Mouse (Mus musculus): ENCODE results near the gene Tmem82. TPM values are rescaled to one million over a fixed set of nuclear protein-coding genes. Genes with fewer than 3 reads are reported as not detected.

The Tmem82 gene
- polyA plus RNA-seq, 1 experiment = 1.1 TPM

- H3K27me3 ChIP-seq (replicated peaks) = peaks cover 63% of the 10 kb centered on the region
- H3K4me1 ChIP-seq = peaks cover 37% of the 10 kb centered on the region
- H3K9me3 ChIP-seq = peaks cover 10% of the 10 kb centered on the region
- TF ChIP-seq GATA1 (IDR thresholded peaks at IDR 0.05; ENCODE audit: borderline replicate concordance, low read length) (no peak), FLI1 (IDR thresholded peaks at IDR 0.05; ENCODE audit: low read length) (no peak)
- no peak overlapping the region for H3K4me3 ChIP-seq (replicated peaks)
- H3K36me3 ChIP-seq (replicated peaks; ENCODE audit: low read length) = peaks cover 5% of the 10 kb centered on the region
These were observed 23.3 kb downstream of the Tmem82 start for GRCm38 (mm10) chr4:141595138-141595537.

- H3K27me3 ChIP-seq (replicated peaks) = peaks cover 42% of the 10 kb centered on the region
- TF ChIP-seq FLI1 (IDR thresholded peaks at IDR 0.05; ENCODE audit: low read length) (no peak), GATA1 (IDR thresholded peaks at IDR 0.05; ENCODE audit: borderline replicate concordance, low read length) (no peak)
- H3K4me3 ChIP-seq (replicated peaks) = no peak overlapping the region
- peaks cover 9% of the 10 kb centered on the region for H3K4me1 ChIP-seq
- peaks cover 5% of the 10 kb centered on the region for H3K36me3 ChIP-seq (replicated peaks; ENCODE audit: low read length)
- H3K9me3 ChIP-seq = peaks cover 10% of the 10 kb centered on the region
These were observed 26.9 kb downstream of the Tmem82 start for GRCm38 (mm10) chr4:141591547-141591946.

- peaks cover 37% of the 10 kb centered on the region for H3K27me3 ChIP-seq (replicated peaks)
- H3K9me3 ChIP-seq = no peaks in the 10 kb centered on the region
- TF ChIP-seq GATA1 (IDR thresholded peaks at IDR 0.05; ENCODE audit: borderline replicate concordance, low read length) (no peak), FLI1 (IDR thresholded peaks at IDR 0.05; ENCODE audit: low read length) (no peak)
- H3K4me1 ChIP-seq = peaks cover 3% of the 10 kb centered on the region; the same call in 1 of the 2 replicates
- no peaks in the 10 kb centered on the region for H3K36me3 ChIP-seq (replicated peaks; ENCODE audit: low read length)
- H3K4me3 ChIP-seq (replicated peaks) = no peak overlapping the region
These were observed 34.5 kb downstream of the Tmem82 start for GRCm38 (mm10) chr4:141583919-141584318.

GRCm38 (mm10) chr4:141581051-141581450 lies 37.4 kb downstream of the Tmem82 start:
- H3K9me3 ChIP-seq = peaks cover 4% of the 10 kb centered on the region
- H3K36me3 ChIP-seq (replicated peaks; ENCODE audit: low read length) = no peaks in the 10 kb centered on the region
- peaks cover 46% of the 10 kb centered on the region for H3K27me3 ChIP-seq (replicated peaks)
- H3K4me3 ChIP-seq (replicated peaks) = no peak overlapping the region
- TF ChIP-seq GATA1 (IDR thresholded peaks at IDR 0.05; ENCODE audit: borderline replicate concordance, low read length) (no peak), FLI1 (IDR thresholded peaks at IDR 0.05; ENCODE audit: low read length) (no peak)
- peaks cover 4% of the 10 kb centered on the region; the same call in 1 of the 2 replicates for H3K4me1 ChIP-seq

GRCm38 (mm10) chr4:141578833-141579232 lies 39.6 kb downstream of the Tmem82 start:
- H3K4me1 ChIP-seq = peaks cover 12% of the 10 kb centered on the region
- TF ChIP-seq GATA1 (IDR thresholded peaks at IDR 0.05; ENCODE audit: borderline replicate concordance, low read length) (no peak), FLI1 (IDR thresholded peaks at IDR 0.05; ENCODE audit: low read length) (no peak)
- no peaks in the 10 kb centered on the region for H3K36me3 ChIP-seq (replicated peaks; ENCODE audit: low read length)
- peaks cover 50% of the 10 kb centered on the region for H3K27me3 ChIP-seq (replicated peaks)
- no peak overlapping the region for H3K4me3 ChIP-seq (replicated peaks)
- peaks cover 4% of the 10 kb centered on the region for H3K9me3 ChIP-seq

- TF ChIP-seq GATA1 (IDR thresholded peaks at IDR 0.05; ENCODE audit: borderline replicate concordance, low read length) (no peak), FLI1 (IDR thresholded peaks at IDR 0.05; ENCODE audit: low read length) (no peak)
- peaks cover 4% of the 10 kb centered on the region for H3K9me3 ChIP-seq
These were observed 41.6 kb downstream of the Tmem82 start for GRCm38 (mm10) chr4:141576877-141577276.

GRCm38 (mm10) chr4:141576404-141576803 lies 42.0 kb downstream of the Tmem82 start:
- Histone ChIP-seq H3K4me1 (peaks cover 15% of the 10 kb centered on the region), H3K27me3 (replicated peaks) (peaks cover 57% of the 10 kb centered on the region), H3K36me3 (replicated peaks; ENCODE audit: low read length) (no peaks in the 10 kb centered on the region), H3K9me3 (peaks cover 4% of the 10 kb centered on the region), H3K4me3 (replicated peaks) (no peak overlapping the region)
- TF ChIP-seq FLI1 (IDR thresholded peaks at IDR 0.05; ENCODE audit: low read length) (no peak), GATA1 (IDR thresholded peaks at IDR 0.05; ENCODE audit: borderline replicate concordance, low read length) (no peak)

More at GRCm38 (mm10) chr4:141576877-141577276, 41.6 kb downstream of the Tmem82 start:
- Histone ChIP-seq H3K4me3 (replicated peaks) (no peak overlapping the region), H3K4me1 (peaks cover 14% of the 10 kb centered on the region), H3K36me3 (replicated peaks; ENCODE audit: low read length) (no peaks in the 10 kb centered on the region), H3K27me3 (replicated peaks) (peaks cover 57% of the 10 kb centered on the region)

- Histone ChIP-seq H3K4me1 (peaks cover 22% of the 10 kb centered on the region), H3K4me3 (replicated peaks) (no peak overlapping the region), H3K9me3 (peaks cover 4% of the 10 kb centered on the region), H3K27me3 (replicated peaks) (peaks cover 59% of the 10 kb centered on the region), H3K36me3 (replicated peaks; ENCODE audit: low read length) (no peaks in the 10 kb centered on the region)
- TF ChIP-seq GATA1 (IDR thresholded peaks at IDR 0.05; ENCODE audit: borderline replicate concordance, low read length) (no peak), FLI1 (IDR thresholded peaks at IDR 0.05; ENCODE audit: low read length) (no peak)
These were observed 43.4 kb downstream of the Tmem82 start for GRCm38 (mm10) chr4:141574789-141575702.

- peaks cover 18% of the 10 kb centered on the region for H3K4me1 ChIP-seq
- peak overlapping the region; percentile 66 for H3K4me3 ChIP-seq (replicated peaks)
- TF ChIP-seq FLI1 (IDR thresholded peaks at IDR 0.05; ENCODE audit: low read length) = no peak
- TF ChIP-seq GATA1 (IDR thresholded peaks at IDR 0.05; ENCODE audit: borderline replicate concordance, low read length) = no peak
- peaks cover 60% of the 10 kb centered on the region for H3K27me3 ChIP-seq (replicated peaks)
- H3K36me3 ChIP-seq (replicated peaks; ENCODE audit: low read length) = no peaks in the 10 kb centered on the region
- peaks cover 4% of the 10 kb centered on the region for H3K9me3 ChIP-seq
These were observed 45.0 kb downstream of the Tmem82 start for GRCm38 (mm10) chr4:141573359-141573966.
